Mouse (Mus musculus): ENCODE results near the gene B230217C12Rik.

B230217C12Rik gene

DNA sequence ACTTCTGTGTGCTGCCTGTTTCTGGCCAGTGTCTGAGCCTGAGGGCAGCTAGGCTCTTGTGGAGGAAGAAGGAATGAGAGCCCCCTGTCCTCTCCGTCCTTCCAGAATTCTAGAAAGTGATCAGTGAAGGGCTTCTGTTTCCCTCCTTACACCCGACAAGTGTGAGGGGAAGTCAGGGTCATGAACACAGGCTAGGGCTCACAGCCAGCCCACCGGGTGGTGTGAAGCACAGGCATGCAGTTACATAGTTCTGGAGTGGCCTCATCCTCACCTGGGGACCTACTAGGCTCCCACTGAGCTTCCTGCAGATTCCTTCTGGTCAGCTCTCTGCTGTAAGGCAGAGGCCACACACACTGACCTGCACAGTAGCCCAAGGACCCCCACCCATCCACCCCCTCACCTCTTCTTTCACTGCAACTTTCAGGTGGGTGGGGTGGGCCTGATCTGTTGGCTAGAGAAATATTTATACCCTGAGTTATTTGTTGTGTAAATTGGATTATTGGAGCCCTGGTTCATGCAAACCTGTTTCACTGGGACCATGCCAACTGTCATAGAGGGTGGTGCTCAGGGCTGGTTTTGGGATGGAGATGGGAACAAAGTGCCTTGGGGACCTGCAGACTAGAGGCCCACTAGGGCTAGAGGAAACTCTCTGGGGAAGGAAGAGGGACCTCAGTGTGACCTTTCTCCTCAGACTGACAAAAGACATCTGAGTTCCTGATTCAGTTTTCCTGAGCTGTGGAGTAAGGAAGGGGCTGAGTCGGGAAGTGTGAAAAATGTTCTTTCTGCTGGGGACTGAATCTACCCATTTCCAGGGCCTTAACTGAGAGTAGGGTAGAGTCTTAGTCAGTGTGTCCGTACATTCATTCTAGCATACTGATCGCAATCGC is 31.1 kb upstream of the B230217C12Rik start:
- DNase-seq (ENCODE audit: low spot score) = no peak

DNA sequence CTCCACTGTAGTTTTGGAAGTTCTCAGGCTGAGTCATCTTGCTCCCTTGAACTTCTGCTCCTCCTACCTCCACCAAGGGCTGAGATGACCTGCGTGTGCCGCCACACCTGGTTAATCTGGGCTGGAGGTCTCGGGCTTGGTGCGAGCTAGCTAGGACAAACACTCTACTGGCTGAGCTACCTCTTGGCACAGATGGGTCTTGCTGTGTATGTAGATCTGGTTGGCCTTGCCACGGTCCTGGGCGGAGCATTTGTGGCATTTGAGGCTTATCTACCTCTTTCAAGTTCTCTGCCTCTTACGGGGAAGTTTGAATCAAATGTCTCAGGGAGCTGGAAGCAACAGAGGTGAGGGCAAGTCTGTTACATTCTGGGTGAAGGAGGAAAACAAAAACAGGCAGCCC is 30.2 kb upstream of the B230217C12Rik start:
- peak; percentile 83 for DNase-seq (ENCODE audit: low spot score)

DNA sequence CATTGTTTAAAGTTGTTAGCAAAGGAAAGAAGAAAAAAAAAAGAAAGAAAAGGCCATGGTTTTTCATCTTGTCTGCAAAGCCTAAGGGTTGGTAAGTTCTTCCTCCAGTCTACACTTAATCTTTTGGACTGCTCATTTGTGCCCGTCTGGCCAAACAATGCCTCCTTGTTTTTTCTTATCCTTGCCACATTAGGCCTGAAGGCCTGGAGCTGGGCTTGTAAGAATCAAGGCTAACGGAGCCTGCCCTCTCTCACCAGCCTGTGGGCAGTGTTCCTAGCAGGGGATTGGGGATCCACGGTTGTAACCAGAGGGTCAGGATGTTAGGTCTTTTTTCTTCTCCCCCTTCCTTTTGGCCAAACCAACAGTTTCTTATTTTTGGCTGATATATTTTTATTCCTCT is 29.6 kb upstream of the B230217C12Rik start:
- DNase-seq (ENCODE audit: low spot score) = no peak

DNA sequence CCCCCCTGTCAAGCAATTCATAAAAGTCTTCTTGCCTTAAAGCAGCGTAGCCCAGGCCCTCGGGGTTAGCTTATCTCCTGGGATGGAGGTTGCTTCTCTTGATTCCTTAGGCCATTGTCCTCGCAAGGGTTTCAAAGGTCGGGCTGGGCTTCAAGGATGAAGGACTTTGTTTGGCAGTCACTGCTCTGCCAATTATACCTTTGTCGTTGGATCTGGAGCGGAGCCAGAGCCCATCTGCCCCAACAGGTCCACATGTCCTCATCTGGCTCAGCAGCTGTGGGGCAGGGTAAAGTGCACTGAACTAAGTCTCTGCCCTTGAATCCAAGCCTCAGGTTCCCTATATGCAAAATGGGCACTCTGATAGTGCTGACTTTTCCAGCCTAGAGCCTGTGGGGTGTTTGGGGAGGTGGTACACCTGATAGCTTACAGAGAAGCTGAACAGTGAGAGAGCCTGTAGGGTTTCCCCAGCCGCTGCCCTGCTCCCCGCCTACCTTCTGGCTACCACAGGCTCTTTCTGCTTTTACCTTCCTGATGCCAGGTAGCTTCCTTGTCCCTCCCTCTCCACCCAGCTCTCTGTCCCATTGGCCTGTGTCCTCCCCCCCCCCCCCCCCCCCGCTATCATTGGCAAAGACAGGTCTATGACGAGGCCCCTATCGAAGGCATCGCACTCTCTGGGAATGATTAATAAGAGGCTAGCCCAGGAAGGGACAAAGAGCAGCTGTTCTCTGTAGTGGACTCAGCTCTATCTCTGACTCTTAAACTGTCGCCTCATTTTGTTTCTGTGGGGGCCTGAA is 28.8 kb upstream of the B230217C12Rik start:
- DNase-seq (ENCODE audit: low spot score) = no peak

DNA sequence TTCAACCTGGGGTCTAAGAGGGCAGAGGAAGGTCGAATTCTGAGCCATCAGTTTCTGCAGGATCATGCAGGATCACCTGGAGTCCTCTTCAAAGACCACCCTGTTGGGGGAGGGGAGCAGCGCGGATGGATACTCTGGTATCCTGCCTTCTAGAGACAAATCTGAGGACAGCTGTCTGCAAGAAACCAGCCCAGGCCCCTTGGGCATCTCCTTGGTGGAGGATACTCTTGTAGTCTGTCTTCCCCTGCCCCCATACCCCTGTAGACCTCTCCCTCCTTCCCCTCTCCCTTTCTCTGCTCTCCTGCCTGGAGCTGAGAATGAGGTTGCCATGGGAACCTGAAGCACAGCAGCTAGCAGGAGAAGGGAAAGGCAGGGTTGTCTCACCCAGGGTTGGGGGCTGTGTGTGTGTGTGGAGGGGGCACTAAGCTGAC is 28.1 kb upstream of the B230217C12Rik start:
- DNase-seq (ENCODE audit: low spot score) = no peak

DNA sequence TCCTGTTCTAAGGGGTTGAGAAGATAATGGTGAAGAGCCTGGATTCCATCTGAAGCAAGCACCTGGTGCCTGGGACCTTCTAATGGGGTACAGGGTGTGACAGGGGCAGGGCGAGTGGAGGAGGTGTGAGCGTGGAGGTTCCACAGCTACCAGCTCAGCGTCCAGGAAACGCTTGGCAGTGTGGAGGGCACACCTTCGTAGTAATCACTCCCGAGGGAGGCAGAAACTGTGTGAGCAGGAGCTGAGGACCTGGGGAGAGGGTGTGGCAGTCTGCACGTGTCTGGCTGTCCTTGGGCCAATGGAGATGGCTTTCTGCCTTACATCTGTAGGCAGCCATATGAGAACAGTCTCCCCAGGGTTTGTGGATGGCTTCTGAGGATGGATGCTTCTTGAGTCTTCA is 27.5 kb upstream of the B230217C12Rik start:
- no peak for DNase-seq (ENCODE audit: low spot score)

DNA sequence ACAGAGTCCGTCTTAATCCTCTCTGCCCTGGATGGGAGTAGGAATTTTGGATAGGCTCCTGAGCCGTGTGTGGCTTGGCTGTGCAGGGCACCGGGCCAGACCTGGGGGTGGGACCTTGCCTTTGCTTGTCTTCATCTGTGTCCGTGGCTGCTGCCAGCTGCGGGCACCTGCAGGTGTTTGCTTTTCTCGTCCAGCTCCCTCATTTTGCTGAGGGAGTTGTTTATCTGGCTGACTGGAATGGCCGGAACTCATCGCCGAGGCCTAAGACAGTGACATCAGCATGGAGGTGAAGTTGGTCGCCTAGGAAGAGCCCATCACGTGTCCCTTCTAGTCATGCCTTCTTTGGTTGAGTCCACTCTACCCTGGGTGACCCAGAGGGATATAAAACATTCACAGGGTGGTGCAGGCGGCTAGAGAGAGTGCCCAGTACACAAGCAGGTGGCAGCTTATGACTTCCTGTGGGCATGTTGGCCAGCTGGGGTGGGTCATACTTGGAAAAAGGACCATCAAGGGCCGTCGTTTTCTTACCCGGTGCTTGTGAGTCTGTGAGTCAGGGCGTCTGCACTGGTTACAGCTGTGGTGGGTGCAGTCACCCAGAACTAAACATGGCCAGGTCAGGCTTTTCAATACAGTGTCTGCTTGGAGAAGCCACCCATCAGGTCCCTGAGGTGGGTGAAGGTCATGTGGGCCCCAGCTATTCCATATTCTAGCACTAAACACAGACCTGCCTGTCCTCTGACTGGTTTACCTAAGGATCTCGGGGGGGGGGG is 26.6 kb upstream of the B230217C12Rik start:
- no peak for DNase-seq (ENCODE audit: low spot score)

DNA sequence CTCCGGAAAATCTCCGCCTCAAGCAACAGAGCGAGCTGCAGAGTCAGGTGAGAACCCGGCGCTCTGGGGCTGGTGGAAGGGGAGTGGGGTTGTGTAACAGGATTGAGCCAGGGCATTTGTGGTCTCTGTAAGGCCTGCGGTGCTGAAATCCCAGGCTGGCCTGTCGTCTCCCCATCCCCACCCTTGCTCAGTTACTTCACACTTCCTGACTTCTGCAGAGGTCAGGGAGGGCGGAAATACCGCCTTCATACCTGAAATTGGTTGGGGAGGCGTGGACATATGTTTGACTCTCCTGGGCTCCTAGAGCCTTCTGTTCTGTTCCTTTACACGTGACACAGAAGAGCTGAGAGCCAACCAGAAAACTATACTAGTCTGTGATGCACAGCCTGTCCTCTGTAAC is 24.8 kb upstream of the B230217C12Rik start:
- no peak for DNase-seq (ENCODE audit: low spot score)

DNA sequence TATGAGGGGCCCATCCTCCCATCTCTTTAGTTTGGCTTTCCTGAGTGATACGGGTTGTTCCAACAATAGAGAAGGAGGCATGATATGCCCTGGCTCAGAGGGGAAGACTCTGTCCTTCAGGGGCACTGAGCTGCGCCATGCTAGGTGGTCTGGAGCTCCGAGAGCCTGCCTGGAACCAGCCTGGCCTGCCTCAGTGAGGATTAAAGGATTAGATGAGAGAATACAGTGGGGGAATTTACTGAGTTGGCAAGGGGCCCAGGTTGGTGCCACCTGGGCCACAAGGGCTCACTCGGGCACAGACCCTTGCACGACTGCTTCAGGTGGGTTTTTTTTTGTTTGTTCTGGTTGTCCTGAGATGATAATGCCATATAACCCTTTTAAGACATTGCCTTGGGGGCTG is 24.4 kb upstream of the B230217C12Rik start:
- no peak for DNase-seq (ENCODE audit: low spot score)

DNA sequence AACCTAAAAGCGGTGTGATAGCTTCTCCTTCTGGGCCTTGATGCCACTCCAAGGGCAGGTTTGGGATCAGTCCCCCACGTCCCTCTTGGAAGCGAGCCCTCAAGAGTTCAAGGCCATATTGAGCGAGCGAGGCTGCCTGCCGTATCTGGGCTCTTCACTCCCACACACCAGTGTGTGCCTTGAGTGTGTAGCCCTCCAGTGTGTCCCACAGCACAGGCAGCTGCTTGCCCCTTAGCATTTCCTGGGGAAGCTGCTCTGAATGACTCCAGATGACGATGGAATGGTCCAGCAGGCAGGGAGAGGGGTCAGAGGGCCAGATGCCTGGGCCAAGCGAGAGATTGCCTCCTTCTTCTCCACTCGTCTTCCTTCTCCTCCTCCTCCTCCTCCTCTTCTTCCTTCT is 23.7 kb upstream of the B230217C12Rik start:
- no peak for DNase-seq (ENCODE audit: low spot score)

DNA sequence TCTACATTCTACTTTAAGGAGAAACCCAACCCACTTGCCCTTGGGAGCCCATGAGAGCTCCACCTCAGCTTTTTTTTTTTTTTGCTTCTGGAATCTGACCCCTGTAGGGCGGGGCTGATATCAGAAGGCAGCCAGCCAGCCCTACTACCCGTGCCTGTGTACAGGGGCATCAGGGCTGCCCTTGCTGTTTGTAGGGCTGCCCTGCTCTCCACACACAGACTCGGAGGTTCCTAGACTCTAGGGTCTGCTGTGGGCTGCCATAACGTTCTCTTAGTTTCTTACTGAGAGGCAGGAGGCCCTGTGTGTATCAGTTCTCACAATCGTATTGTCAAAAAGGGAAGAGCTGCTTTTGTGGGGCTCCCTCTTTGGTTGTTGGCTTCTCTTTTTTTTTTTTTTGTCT is 23.2 kb upstream of the B230217C12Rik start:
- DNase-seq (ENCODE audit: low spot score) = no peak

DNA sequence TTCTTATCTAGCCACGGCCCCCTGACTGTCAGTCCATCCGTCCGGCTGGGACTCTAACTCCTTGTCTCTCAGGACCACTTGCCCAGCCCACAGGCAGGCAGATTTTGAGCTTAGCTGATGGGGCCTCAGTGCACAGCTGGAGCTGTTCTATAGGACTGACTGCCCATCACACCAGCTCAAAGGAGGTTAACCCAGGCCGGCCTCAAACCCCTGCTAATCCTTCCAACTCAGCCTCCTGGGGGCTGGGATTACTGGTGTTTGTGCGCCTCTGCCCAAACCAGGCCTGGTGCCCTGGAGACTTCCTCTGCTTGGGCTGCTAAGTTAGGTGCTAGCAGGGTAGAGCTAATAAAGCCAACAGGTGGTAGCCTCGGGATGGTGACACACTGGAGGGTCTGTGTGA is 22.6 kb upstream of the B230217C12Rik start:
- DNase-seq (ENCODE audit: low spot score) = no peak

DNA sequence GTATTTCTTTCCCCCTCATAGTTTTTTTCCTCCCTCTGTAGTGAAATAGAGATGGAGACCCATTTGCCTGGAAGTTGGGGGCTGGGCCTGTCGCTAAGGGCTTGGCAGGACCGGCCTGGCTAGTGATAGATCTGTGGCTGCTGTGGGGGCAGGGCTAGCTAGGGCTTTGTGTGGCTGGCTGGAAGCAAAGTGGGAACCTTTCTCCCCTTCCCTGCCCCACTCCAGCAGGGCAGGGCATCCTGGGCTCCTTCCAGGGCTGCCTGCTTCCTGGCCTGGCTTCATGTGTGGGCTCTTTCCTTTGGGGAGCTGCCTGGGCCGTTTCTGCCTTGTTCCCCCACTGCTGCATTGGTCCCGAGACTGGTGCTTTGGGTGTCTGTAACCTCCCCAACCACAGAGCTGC is 22.0 kb upstream of the B230217C12Rik start:
- no peak for DNase-seq (ENCODE audit: low spot score)

DNA sequence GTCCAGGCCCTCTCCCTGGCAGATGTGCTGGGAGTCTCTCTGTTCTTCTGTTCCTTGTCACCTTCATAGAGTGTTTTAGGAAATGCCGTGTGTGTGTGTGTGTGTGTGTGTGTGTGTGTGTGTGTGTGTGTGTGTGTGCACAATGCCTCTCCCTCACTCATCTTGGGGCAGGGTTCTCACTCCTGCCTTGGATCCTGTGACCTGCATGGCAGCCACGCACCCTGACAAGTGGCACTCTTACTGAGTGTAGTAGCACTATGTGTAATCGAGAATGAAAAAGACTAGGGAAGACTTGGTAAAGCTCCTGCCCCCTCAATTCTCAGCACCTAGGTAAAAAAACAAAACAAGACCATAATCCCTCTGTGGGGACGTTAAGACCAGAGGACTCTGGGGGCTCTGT is 21.5 kb upstream of the B230217C12Rik start:
- no peak for DNase-seq (ENCODE audit: low spot score)

DNA sequence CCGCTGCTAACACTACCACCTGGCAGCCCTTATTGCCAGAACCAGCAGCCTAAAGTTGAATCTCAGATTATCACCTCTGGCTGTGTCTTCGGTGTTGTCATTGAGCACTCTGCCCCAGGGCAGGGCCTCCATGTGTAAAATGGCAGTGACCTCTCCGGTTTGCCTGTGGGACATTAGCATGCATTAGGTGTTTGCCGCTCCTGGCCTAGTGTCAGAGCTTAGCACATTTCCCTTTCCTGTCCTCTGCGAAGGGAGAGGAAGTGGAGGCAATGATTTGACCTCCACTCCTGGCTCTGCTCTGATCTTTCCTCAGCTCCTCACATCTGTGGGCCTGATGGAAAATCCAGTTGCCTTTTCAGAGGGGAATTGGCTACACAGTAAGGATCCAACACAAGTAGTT is 20.7 kb upstream of the B230217C12Rik start:
- DNase-seq (ENCODE audit: low spot score) = no peak

DNA sequence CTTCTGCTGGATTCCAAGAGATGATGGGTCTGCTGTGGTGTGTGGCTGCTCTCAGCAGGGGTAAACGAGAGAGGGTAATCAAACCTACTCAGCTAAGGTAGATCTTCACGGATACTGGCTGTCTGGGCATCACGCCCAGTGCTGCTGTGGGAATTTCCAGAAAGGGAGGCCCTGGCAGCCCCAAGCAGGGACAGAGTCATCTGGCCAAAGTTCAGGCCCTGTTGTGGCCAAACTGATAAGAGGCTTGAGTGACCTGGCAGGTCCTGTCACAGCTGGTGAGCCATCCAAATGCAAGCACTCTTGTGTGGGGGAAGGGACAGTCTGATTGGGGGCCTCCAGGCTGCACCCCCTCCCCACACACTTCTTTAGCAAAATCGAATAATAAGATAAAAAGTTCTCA is 19.7 kb upstream of the B230217C12Rik start:
- no peak for DNase-seq (ENCODE audit: low spot score)

DNA sequence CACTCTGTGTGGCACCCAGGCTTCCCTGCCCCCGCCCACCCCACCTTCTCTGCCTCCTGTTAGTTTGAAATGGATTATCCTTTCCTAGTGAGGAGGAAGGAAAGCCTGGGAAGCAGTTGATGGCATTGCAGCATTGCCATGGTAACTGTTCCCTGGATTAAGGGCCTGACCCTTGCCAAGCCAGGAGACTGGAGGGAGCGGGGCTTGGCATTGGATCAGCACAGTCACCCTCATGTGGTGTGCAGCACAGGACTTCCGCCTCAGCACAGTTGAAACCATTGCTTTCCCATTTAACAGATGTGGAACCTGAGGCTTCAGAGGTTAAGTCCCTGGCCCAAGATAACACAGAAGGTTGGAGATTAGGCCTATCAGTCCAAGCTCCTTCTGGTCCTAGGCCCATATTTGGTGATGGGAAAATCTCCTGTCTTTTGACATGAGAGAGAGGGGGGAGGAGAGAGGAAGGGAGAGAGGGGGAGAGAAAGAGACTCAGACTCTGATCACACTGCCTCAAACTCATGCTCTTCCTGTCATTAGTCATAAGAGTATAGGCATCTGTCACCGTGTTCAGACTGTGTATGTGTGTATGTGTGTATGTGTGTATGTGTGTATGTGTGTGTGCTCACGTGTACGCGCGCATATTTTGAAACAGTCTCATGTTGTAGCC is 19.0 kb upstream of the B230217C12Rik start:
- DNase-seq (ENCODE audit: low spot score) = no peak

DNA sequence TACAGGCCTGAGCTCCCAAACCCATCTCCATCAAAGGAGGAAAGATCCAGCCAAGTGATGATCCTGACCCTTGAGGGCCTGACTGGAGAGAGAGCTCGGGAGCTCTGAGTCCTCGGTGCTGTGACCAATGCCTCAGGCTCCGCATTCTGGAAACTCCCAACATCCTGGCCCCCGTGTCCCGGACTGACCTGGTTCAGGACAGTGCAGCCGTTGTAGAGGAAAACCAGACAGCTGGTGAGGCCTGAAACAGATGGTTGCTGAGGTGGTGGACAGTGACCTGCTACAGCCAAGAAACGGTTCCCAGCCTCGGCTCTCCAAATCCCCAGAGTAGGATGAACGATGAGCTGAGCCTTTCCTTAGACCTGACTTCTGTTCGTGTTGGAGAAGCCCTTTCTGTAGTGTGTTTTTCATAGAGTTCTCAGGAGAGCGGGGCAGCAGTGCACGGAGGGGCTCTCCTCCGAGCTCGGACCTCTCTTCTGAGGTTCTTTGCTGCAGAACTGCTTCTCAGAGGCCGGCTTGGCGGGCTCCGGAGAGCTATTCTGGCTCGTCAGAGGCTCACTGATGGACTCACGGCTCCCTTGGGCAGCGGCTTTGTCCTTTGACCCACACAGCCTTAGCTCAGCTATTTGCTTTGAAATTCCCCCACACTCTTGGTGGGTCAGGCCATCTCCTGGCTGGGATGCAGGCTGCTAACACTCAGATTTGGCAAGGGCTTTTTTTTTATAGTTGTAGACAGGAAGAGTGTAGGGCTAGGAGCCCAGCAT is 17.6 kb upstream of the B230217C12Rik start:
- no peak for DNase-seq (ENCODE audit: low spot score)

DNA sequence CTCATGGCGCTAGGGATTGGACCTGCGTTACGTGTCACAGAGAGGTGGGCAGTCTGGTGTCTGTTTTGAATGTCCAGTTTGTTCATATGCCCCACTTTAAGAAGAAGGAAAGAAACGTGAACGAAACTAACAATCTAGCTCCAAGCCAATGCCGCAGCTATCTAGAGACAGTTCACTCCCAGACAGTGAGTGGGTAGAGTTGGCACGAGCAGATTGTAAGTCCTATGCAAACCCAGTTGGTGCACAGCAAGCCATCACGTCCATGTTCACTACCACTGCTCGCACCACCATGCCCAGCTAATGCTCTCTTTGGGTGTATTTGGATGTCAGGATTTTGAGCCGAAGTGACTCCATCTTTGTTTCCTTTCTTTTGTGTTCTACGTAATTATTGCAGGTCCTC is 16.4 kb upstream of the B230217C12Rik start:
- no peak for DNase-seq (ENCODE audit: low spot score)

DNA sequence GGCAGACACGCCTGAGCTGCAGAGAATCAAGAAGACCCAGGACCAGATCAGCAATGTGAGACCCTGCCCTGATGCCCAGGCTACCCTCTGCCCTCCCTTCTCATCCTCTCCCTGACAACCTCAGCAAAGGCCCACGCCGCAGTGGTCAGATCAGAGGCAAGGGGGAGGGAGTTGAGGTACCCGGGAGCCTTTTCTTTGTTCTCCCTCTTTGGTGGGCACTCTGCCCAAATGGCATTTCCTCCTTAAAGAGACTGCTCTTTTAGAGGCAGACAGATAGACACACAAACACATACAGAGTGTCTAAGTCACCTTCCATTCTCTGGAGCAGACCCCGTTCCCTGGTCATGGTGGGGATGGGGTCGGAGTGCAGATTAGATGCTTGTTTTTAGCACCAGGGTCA is 15.7 kb upstream of the B230217C12Rik start:
- no peak for DNase-seq (ENCODE audit: low spot score)

DNA sequence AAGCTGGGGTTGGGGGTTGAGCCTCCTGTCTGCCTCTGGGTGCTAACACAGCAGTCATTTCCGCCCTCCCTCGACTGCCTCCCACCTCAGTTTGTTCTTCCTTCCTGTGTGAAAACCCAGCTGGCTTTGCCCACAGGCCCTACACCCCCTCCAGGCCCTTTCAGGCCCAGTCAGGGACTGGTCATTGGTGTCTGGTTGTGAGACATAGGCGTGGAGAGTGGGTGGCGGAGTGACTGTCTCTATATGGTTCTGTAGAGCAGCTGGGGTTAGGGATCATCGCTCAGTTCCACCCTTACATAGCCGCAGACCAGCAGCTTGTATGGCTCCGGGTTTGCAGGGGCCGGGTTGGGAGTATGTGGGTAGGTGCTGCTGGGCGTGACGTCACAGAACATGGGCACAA is 15.3 kb upstream of the B230217C12Rik start:
- peak; percentile 78 for DNase-seq (ENCODE audit: low spot score)
